Mouse (Mus musculus): ENCODE data around the gene Nkapd1. TPM values are rescaled to one million over a fixed set of nuclear protein-coding genes. Genes with fewer than 3 reads are reported as not detected.

Gene Nkapd1
- polyA plus RNA-seq, 1 experiment from 2014 or later: 28.6 TPM

- 74% methylated on average over 7 of the region's 7 CpGs for WGBS
- no peak overlapping the region for H3K9ac ChIP-seq
- no peaks in the 10 kb centered on the region for H3K27me3 ChIP-seq
- H3K36me3 ChIP-seq: no peaks in the 10 kb centered on the region
- no peak overlapping the region for H3K4me3 ChIP-seq
- no peak overlapping the region for H3K4me2 ChIP-seq
- no peak for ATAC-seq (ENCODE audit: insufficient number of reproducible peaks, insufficient read depth, low FRiP score, low TSS enrichment, low read depth)
- H3K4me1 ChIP-seq: no peaks in the 10 kb centered on the region
- H3K27ac ChIP-seq: no peak overlapping the region
- 0 out of 2 replicates have a peak, but pooled peaks cover 2% of the 10 kb centered on the region for H3K9me3 ChIP-seq
These were observed 52.1 kb downstream of the Nkapd1 start for GRCm38 (mm10) chr9:50565173-50565572.

- Histone ChIP-seq H3K4me3 (no peak overlapping the region), H3K27ac (no peak overlapping the region), H3K36me3 (no peaks in the 10 kb centered on the region), H3K9me3 (0 out of 2 replicates have a peak, but pooled peaks cover 2% of the 10 kb centered on the region), H3K9ac (no peak overlapping the region), H3K4me1 (no peaks in the 10 kb centered on the region), H3K4me2 (no peak overlapping the region), H3K27me3 (no peaks in the 10 kb centered on the region)
- ATAC-seq (ENCODE audit: insufficient number of reproducible peaks, insufficient read depth, low FRiP score, low TSS enrichment, low read depth): no peak
- 86% methylated on average over 2 of the region's 2 CpGs for WGBS
These were observed 55.3 kb downstream of the Nkapd1 start for GRCm38 (mm10) chr9:50561918-50562360.

- no peaks in the 10 kb centered on the region for H3K27me3 ChIP-seq
- H3K4me2 ChIP-seq: no peak within 1 kb of the TSS
- no peaks in the 10 kb centered on the region for H3K36me3 ChIP-seq
- no peaks in the 10 kb centered on the region for H3K4me1 ChIP-seq
- 0 out of 2 replicates have a peak, but pooled peaks cover 2% of the 10 kb centered on the region for H3K9me3 ChIP-seq
- no peak within 1 kb of the TSS for H3K4me3 ChIP-seq
- no peak within 1 kb of the TSS for H3K9ac ChIP-seq
- H3K27ac ChIP-seq: no peak within 1 kb of the TSS
- WGBS: 87% methylated on average over 38 of the region's 38 CpGs
- ATAC-seq (ENCODE audit: insufficient number of reproducible peaks, insufficient read depth, low FRiP score, low TSS enrichment, low read depth): no peak
These were observed 55.9 kb downstream of the Nkapd1 start, which contains the start of gene Tex12 for GRCm38 (mm10) chr9:50561145-50561917. Gene Tex12 (minus strand): TSS chr9:50561325.

Other genes with a start within 250 kb of the Nkapd1 start
- 0.59 and 1.1 TPM in 2 replicates for gene Plet1, start 122.9 kb downstream of the Nkapd1 start, polyA plus RNA-seq (2015; fragmentation: Nextera tagmentation; extraction: Ambion mirVana)
- gene Pts, start 88.7 kb downstream of the Nkapd1 start, polyA plus RNA-seq (2015; fragmentation: Nextera tagmentation; extraction: Ambion mirVana): 79.4 and 87.9 TPM in 2 replicates
- gene Il18, start 62.6 kb downstream of the Nkapd1 start, polyA plus RNA-seq (2015; fragmentation: Nextera tagmentation; extraction: Ambion mirVana): 5.1 TPM in 2 replicates
- gene Bco2, start 62.3 kb downstream of the Nkapd1 start, polyA plus RNA-seq (2015; fragmentation: Nextera tagmentation; extraction: Ambion mirVana): 0.15 and 0.40 TPM in 2 replicates
- 0.26 TPM in 1 of 2 replicates, not detected in the other for gene Tex12, start 56.1 kb downstream of the Nkapd1 start, polyA plus RNA-seq (2015; fragmentation: Nextera tagmentation; extraction: Ambion mirVana)
- 241 and 249 TPM in 2 replicates for gene Sdhd, start 13.7 kb downstream of the Nkapd1 start, polyA plus RNA-seq (2015; fragmentation: Nextera tagmentation; extraction: Ambion mirVana)
- gene Timm8b, start 13.6 kb downstream of the Nkapd1 start, polyA plus RNA-seq (2015; fragmentation: Nextera tagmentation; extraction: Ambion mirVana): 286 and 288 TPM in 2 replicates
- gene Pih1d2, start 143 bp downstream of the Nkapd1 start, polyA plus RNA-seq (2015; fragmentation: Nextera tagmentation; extraction: Ambion mirVana): 2.7 and 3.7 TPM in 2 replicates
- 38.0 and 42.4 TPM in 2 replicates for gene Dlat, start 42.3 kb upstream of the Nkapd1 start, polyA plus RNA-seq (2015; fragmentation: Nextera tagmentation; extraction: Ambion mirVana)
- gene Dixdc1, start 122.1 kb upstream of the Nkapd1 start, polyA plus RNA-seq (2015; fragmentation: Nextera tagmentation; extraction: Ambion mirVana): 22.6 and 23.3 TPM in 2 replicates
- 6.0 and 6.7 TPM in 2 replicates for gene 2310030G06Rik, start 129.1 kb upstream of the Nkapd1 start, polyA plus RNA-seq (2015; fragmentation: Nextera tagmentation; extraction: Ambion mirVana)
- gene Cryab, start 133.9 kb upstream of the Nkapd1 start, polyA plus RNA-seq (2015; fragmentation: Nextera tagmentation; extraction: Ambion mirVana): 17.1 and 21.3 TPM in 2 replicates
- gene Hspb2, start 134.9 kb upstream of the Nkapd1 start, polyA plus RNA-seq (2015; fragmentation: Nextera tagmentation; extraction: Ambion mirVana): 4.8 and 5.7 TPM in 2 replicates
- gene Fdxacb1, start 150.8 kb upstream of the Nkapd1 start, polyA plus RNA-seq (2015; fragmentation: Nextera tagmentation; extraction: Ambion mirVana): 11.1 and 12.4 TPM in 2 replicates
- 36.9 and 43.8 TPM in 2 replicates for gene Alg9, start 157.6 kb upstream of the Nkapd1 start, polyA plus RNA-seq (2015; fragmentation: Nextera tagmentation; extraction: Ambion mirVana)
- gene 1110032A03Rik, start 158.1 kb upstream of the Nkapd1 start, polyA plus RNA-seq (2015; fragmentation: Nextera tagmentation; extraction: Ambion mirVana): 35.6 and 39.8 TPM in 2 replicates
- gene Ppp2r1b, start 227.8 kb upstream of the Nkapd1 start, polyA plus RNA-seq (2015; fragmentation: Nextera tagmentation; extraction: Ambion mirVana): 72.2 and 75.3 TPM in 2 replicates

Measured in embryonic facial prominence, embryonic 13.5 days (tissue).